Mouse (Mus musculus) limb, embryonic 11.5 days (tissue): Measurements from ENCODE around the gene Cfd. TPM values are rescaled to one million over a fixed set of nuclear protein-coding genes. Genes with fewer than 3 reads are reported as not detected.

Source experiments
- ATAC-seq: fragments of 200-750 bp; cut with Nextera tagmentation; 2 replicates; pipeline ENCODE4 v1.8.0; 2017; ENCODE audit warnings: low read depth; ENCODE audit not compliant: insufficient number of reproducible peaks, low FRiP score, low TSS enrichment
- DNase-seq: peaks from one replicate; pipeline ENCODE4 v3.0.0-alpha.2; 2015; ENCODE audit warnings: low spot score
- H3K27ac ChIP-seq: fragments of 300-500 bp; sonication (generic); replicated peaks from 2 replicates; pipeline ENCODE4 v1.5.1; 2014; ENCODE audit warnings: low read depth, mild to moderate bottlenecking, low read length
- H3K27me3 ChIP-seq: fragments of 300-500 bp; sonication (generic); 2 replicates; pipeline ENCODE4 v1.6.1; 2014; ENCODE audit warnings: mild to moderate bottlenecking, low read length, mixed read lengths; ENCODE audit not compliant: control insufficient read depth, insufficient read depth
- H3K36me3 ChIP-seq: fragments of 300-500 bp; sonication (generic); 2 replicates; pipeline ENCODE4 v1.6.1; 2014; ENCODE audit warnings: mild to moderate bottlenecking, low read length, moderate library complexity, mixed read lengths; ENCODE audit not compliant: control insufficient read depth, insufficient read depth
- H3K4me1 ChIP-seq: fragments of 300-500 bp; sonication (generic); 2 replicates; pipeline ENCODE4 v1.6.1; 2014; ENCODE audit warnings: low read length, mixed read lengths; ENCODE audit not compliant: control insufficient read depth, insufficient read depth
- H3K4me2 ChIP-seq: fragments of 300-500 bp; sonication (generic); 2 replicates; pipeline ENCODE4 v1.6.1; 2014; ENCODE audit warnings: low read depth, mild to moderate bottlenecking, moderate library complexity; ENCODE audit not compliant: severe bottlenecking
- H3K4me3 ChIP-seq: fragments of 300-500 bp; sonication (generic); 2 replicates; pipeline ENCODE4 v1.5.1; 2014; ENCODE audit warnings: low read depth, low read length
- H3K9ac ChIP-seq: fragments of 300-500 bp; sonication (generic); 2 replicates; pipeline ENCODE4 v1.6.1; 2014; ENCODE audit warnings: mild to moderate bottlenecking, low read length
- H3K9me3 ChIP-seq: fragments of 300-500 bp; sonication (generic); 2 replicates; pipeline ENCODE4 v1.6.1; 2016; ENCODE audit warnings: low read length; ENCODE audit not compliant: control insufficient read depth
- WGBS: fragments of 180-500 bp; shearing (Covaris S2); extraction: QIAGEN DNeasy Blood & Tissue Kit; methylation state at CpG from one replicate; pipeline ENCODE4 v1.1.7; 2014; 5-methylcytosine and 5-hydroxymethylcytosine counted together
- polyA plus RNA-seq: library from polyadenylated mRNA; unstranded; fragments of >200 nt; fragmentation: Nextera tagmentation; extraction: Ambion mirVana; gene quantifications from 2 replicates; pipeline ENCODE4 v1.2.1, GENCODE M21; 2014

The Cfd gene
- polyA plus RNA-seq, 1 experiment from 2014 or later, result not detected

DNA sequence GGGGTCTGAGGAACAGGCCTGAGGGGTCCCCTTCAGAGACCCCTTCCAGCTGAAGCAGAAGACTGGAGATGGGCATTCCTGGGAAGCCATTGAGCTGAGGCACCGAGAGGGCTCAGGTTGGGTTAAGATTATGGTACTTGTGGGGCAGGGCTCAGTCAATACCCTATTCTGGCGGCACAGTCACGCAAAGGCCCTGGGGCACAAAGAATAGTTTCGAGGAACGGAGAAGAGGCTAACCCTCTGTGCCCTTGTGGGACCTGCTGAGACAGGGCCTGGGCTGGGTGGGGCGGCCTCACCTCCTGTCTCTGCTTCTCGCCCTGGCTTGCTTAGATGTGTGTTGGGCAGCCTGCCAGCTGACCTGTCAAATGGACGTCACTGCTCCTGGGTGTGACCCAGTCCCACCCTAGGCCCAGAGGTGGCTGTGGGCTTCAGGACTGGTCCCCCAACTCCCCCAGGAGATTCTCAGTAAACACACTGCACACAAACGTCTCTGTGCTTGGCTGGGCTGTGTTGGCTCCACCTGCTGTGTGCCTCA is 42.6 kb downstream of the Cfd start:
- no peak for ATAC-seq
- Histone ChIP-seq H3K9me3 (no peaks in the 10 kb centered on the region), H3K4me2 (peak overlapping the region; percentile 19), H3K27ac (peak overlapping the region; percentile 64), H3K4me3 (peak overlapping the region; percentile 14), H3K4me1 (peaks cover 49% of the 10 kb centered on the region), H3K27me3 (no peaks in the 10 kb centered on the region), H3K9ac (no peak overlapping the region; the same call in 1 of the 2 replicates), H3K36me3 (peaks cover 18% of the 10 kb centered on the region)
- DNase-seq, result no peak
- WGBS, result 39% methylated on average over 9 of the region's 9 CpGs

DNA sequence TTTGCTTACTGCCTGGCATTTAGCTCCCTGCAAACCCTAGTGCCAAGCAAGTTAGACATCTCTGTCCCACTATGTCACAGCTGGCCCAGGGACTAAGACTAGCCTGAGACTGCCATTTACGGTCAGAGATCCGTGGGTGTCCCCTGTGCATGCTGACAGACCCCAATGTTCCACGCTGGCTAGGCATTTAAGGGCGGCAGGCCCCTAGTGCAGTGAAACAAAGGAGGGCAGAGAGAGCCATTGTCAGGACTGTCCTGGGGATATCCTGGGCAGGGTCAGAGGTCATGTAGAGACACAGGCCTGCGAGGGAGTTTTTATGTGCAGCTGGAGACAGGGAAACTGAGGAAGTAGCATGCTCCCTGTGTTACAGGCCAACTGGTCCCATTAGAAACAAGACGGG is 43.2 kb downstream of the Cfd start:
- Histone ChIP-seq H3K4me1 (peaks cover 51% of the 10 kb centered on the region), H3K9ac (no peak overlapping the region), H3K4me2 (no peak overlapping the region), H3K4me3 (no peak overlapping the region), H3K36me3 (peaks cover 18% of the 10 kb centered on the region), H3K27me3 (no peaks in the 10 kb centered on the region), H3K27ac (no peak overlapping the region), H3K9me3 (no peaks in the 10 kb centered on the region)
- ATAC-seq (no peak), DNase-seq (no peak)
- WGBS, result 77% methylated on average over 6 of the region's 6 CpGs

- Histone ChIP-seq H3K4me1 (peaks cover 47% of the 10 kb centered on the region), H3K4me3 (no peak overlapping the region), H3K27ac (no peak overlapping the region), H3K36me3 (peaks cover 21% of the 10 kb centered on the region), H3K9me3 (no peaks in the 10 kb centered on the region), H3K4me2 (no peak overlapping the region), H3K9ac (0 out of 2 replicates have a peak overlapping the region, but pooled peaks have one; percentile 7), H3K27me3 (no peaks in the 10 kb centered on the region)
- ATAC-seq, result no peak
- WGBS, result 80% methylated on average over 13 of the region's 13 CpGs
- no peak for DNase-seq
These were observed 43.6 kb downstream of the Cfd start for GRCm38 (mm10) chr10:79934272-79934721.

DNA sequence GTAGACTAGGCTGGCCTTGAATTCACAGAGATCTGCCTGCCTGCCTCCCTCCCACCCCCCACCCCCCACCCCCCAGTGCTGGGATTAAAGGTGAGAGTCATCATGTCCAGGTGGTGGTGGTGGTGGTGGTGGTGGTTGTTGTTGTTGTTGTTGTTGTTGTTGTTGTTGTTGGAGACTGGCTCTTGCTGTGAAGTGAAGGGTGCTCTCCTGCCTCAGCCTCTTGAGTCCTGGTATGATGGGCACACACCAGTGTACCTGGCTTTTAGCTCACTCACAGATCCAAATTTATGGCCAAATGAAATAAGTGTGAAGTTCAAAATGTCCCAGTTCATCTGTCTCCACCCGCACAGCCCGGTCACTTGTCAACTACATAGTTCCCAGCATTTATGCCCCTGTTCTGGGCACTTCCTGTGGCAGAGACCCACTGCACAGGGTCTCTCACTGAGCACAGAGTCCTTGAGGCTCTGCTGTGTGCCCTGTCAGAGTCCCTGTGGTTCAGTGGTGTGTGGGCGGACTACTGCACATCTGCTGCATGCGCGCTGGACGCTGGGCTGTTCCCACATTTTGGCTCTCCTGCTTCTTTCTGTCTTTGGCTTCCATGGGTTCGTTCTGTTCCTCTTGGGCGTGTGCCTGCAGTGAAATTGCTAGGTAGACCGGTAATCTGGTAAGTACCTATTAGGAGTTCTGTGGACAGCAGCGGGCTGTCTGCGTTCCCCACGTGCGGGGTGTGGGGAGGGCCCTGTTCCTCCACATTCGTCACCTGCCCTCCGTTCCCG is 44.3 kb downstream of the Cfd start:
- no peak for DNase-seq
- 90% methylated on average over 16 of the region's 16 CpGs for WGBS
- H3K4me3 ChIP-seq, result no peak overlapping the region
- H3K4me1 ChIP-seq, result peaks cover 42% of the 10 kb centered on the region
- H3K9ac ChIP-seq, result no peak overlapping the region
- peaks cover 21% of the 10 kb centered on the region for H3K36me3 ChIP-seq
- no peaks in the 10 kb centered on the region for H3K27me3 ChIP-seq
- no peak for ATAC-seq
- H3K27ac ChIP-seq, result no peak overlapping the region
- H3K9me3 ChIP-seq, result no peaks in the 10 kb centered on the region
- no peak overlapping the region for H3K4me2 ChIP-seq

GRCm38 (mm10) chr10:79936284-79936910 is 45.7 kb downstream of the Cfd start:
- H3K27me3 ChIP-seq, result no peaks in the 10 kb centered on the region
- H3K27ac ChIP-seq, result no peak overlapping the region
- H3K4me1 ChIP-seq, result peaks cover 39% of the 10 kb centered on the region
- no peak overlapping the region for H3K9ac ChIP-seq
- no peaks in the 10 kb centered on the region for H3K9me3 ChIP-seq
- H3K4me3 ChIP-seq, result no peak overlapping the region
- no peak for ATAC-seq
- no peak for DNase-seq
- 66% methylated on average over 10 of the region's 10 CpGs for WGBS
- peaks cover 16% of the 10 kb centered on the region for H3K36me3 ChIP-seq
- no peak overlapping the region for H3K4me2 ChIP-seq

DNA sequence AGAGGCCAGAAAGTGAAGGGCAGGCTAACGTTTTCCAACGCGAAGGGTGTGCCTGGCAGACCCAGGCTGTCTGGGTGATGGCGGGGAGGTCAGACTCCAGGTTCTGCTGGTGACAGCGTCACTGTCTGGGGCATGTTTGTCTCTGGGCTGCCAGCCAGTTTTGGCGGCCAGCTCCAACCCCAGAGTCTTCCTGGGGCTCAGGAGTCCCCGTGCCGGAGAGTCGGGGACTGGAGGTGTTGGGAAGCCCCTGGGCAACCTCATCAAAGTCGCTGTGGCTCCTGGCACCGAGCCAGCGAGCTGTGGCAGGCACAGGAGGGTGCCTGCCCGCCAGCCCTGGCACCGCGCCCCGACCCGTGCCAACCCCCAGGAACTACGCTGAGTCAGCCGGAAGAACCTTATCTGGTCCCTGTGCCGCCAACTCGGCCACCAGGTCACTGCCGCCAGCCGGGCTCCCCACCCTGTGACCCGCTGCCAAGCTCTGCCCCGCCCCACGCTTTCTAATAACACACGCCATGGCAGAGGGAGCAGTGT is 46.3 kb downstream of the Cfd start:
- H3K36me3 ChIP-seq, result peaks cover 16% of the 10 kb centered on the region
- no peaks in the 10 kb centered on the region for H3K27me3 ChIP-seq
- 85% methylated on average over 27 of the region's 27 CpGs for WGBS
- no peak overlapping the region for H3K4me3 ChIP-seq
- H3K9ac ChIP-seq, result no peak overlapping the region
- H3K27ac ChIP-seq, result no peak overlapping the region
- no peak overlapping the region for H3K4me2 ChIP-seq
- no peaks in the 10 kb centered on the region for H3K9me3 ChIP-seq
- no peak for ATAC-seq
- no peak for DNase-seq
- H3K4me1 ChIP-seq, result peaks cover 35% of the 10 kb centered on the region

- H3K4me2 ChIP-seq, result no peak overlapping the region
- no peaks in the 10 kb centered on the region for H3K9me3 ChIP-seq
- no peak for ATAC-seq
- no peak for DNase-seq
- peaks cover 25% of the 10 kb centered on the region for H3K4me1 ChIP-seq
- H3K36me3 ChIP-seq, result peaks cover 16% of the 10 kb centered on the region
- no peak overlapping the region for H3K27ac ChIP-seq
- H3K4me3 ChIP-seq, result no peak overlapping the region
- 65% methylated on average over 11 of the region's 11 CpGs for WGBS
- no peaks in the 10 kb centered on the region for H3K27me3 ChIP-seq
- no peak overlapping the region for H3K9ac ChIP-seq
These were observed 47.3 kb downstream of the Cfd start for GRCm38 (mm10) chr10:79937775-79938526.

- Histone ChIP-seq H3K4me3 (no peak overlapping the region), H3K36me3 (peaks cover 10% of the 10 kb centered on the region), H3K27ac (no peak overlapping the region), H3K4me2 (0 out of 2 replicates have a peak overlapping the region, but pooled peaks have one; percentile 13), H3K9me3 (no peaks in the 10 kb centered on the region), H3K9ac (no peak overlapping the region), H3K27me3 (no peaks in the 10 kb centered on the region), H3K4me1 (peaks cover 36% of the 10 kb centered on the region)
- DNase-seq, result no peak
- ATAC-seq, result no peak
- WGBS, result 55% methylated on average over 7 of the region's 7 CpGs
These were observed 50.1 kb downstream of the Cfd start for GRCm38 (mm10) chr10:79940749-79941148.
